Comparison of ENCODE assay signal across 8 mouse cellular contexts in genomic region chr14:73524766-73525448, GRCm38 (mm10). TPM values are rescaled to one million over a fixed set of nuclear protein-coding genes. Genes with fewer than 3 reads are reported as not detected.
DNase-seq lines count a peak whose midpoint lies in the region; ATAC-seq lines count a peak whose summit lies in the region.

Sucla2 (plus strand) TSS chr14:73525319.

- H3K4me2 ChIP-seq in heart, embryonic 13.5 days, result peak within 1 kb of the TSS; percentile 60
- peak within 1 kb of the TSS; percentile 70 for H3K4me2 ChIP-seq in liver, embryonic 12.5 days
- peak within 1 kb of the TSS; percentile 47 for H3K4me2 ChIP-seq in stomach, embryonic 15.5 days

- ATAC-seq in heart, embryonic 13.5 days (ENCODE audit: extremely low read depth, insufficient number of reproducible peaks, low FRiP score, low TSS enrichment), result peak; percentile 90
- ATAC-seq in liver, embryonic 12.5 days, result peak; percentile 100
- ATAC-seq in stomach, embryonic 15.5 days (ENCODE audit: insufficient read depth, low FRiP score, low read depth), result peak; percentile 100

- H3K9me3 ChIP-seq in heart, embryonic 13.5 days, result no peaks in the 10 kb centered on the region
- H3K9me3 ChIP-seq in liver, embryonic 12.5 days (replicated peaks), result no peaks in the 10 kb centered on the region
- no peaks in the 10 kb centered on the region for H3K9me3 ChIP-seq in stomach, embryonic 15.5 days

- peak within 1 kb of the TSS; percentile 66 for H3K4me3 ChIP-seq in brown adipose tissue, adult 24 weeks (ENCODE audit: insufficient read depth, low read depth, low read length)
- H3K4me3 ChIP-seq in heart, embryonic 13.5 days, result peak within 1 kb of the TSS; percentile 61
- H3K4me3 ChIP-seq in liver, embryonic 12.5 days, result peak within 1 kb of the TSS; percentile 63
- H3K4me3 ChIP-seq in stomach, embryonic 15.5 days (replicated peaks), result peak within 1 kb of the TSS; percentile 54

- no peaks in the 10 kb centered on the region for H3K36me3 ChIP-seq in heart, embryonic 13.5 days
- no peaks in the 10 kb centered on the region for H3K36me3 ChIP-seq in liver, embryonic 12.5 days
- no peaks in the 10 kb centered on the region for H3K36me3 ChIP-seq in stomach, embryonic 15.5 days

- WGBS in heart, embryonic 13.5 days, result under 1% methylated on average over 41 of the region's 41 CpGs
- under 1% methylated on average over 41 of the region's 41 CpGs for WGBS in liver, embryonic 12.5 days (ENCODE audit: insufficient replicate concordance)
- under 1% methylated on average over 41 of the region's 41 CpGs for WGBS in stomach, embryonic 15.5 days

- peak within 1 kb of the TSS; percentile 79 for H3K9ac ChIP-seq in heart, embryonic 13.5 days
- H3K9ac ChIP-seq in liver, embryonic 12.5 days, result peak within 1 kb of the TSS; percentile 65
- H3K9ac ChIP-seq in stomach, embryonic 15.5 days, result 0 out of 2 replicates have a peak within 1 kb of the TSS, but pooled peaks have one; percentile 9

- no peaks in the 10 kb centered on the region for H3K4me1 ChIP-seq in brown adipose tissue, adult 24 weeks (ENCODE audit: control insufficient read depth, insufficient read depth, insufficient read length, low read length)
- peaks cover 6% of the 10 kb centered on the region for H3K4me1 ChIP-seq in heart, embryonic 13.5 days
- H3K4me1 ChIP-seq in liver, embryonic 12.5 days, result peaks cover 14% of the 10 kb centered on the region
- 0 out of 2 replicates have a peak, but pooled peaks cover 5% of the 10 kb centered on the region for H3K4me1 ChIP-seq in stomach, embryonic 15.5 days

- DNase-seq in CD4-positive, CD25-positive, alpha-beta regulatory T cell, adult 2 months (ENCODE audit: low read depth, low spot score), result peak; percentile 98
- peak; percentile 55 for DNase-seq in fat pad, adult 2 months (ENCODE audit: extremely low read depth, low read depth, low spot score)
- DNase-seq in kidney, postnatal 10 days, result peak; percentile 97
- peak; percentile 94 for DNase-seq in natural killer cell, adult 2 months (ENCODE audit: low spot score in 2 of 2)

- peak within 1 kb of the TSS; percentile 95 for H3K27ac ChIP-seq in brown adipose tissue, adult 24 weeks (replicated peaks; ENCODE audit: low read depth, low read length)
- H3K27ac ChIP-seq in heart, embryonic 13.5 days (replicated peaks), result peak within 1 kb of the TSS; percentile 86
- peak within 1 kb of the TSS; percentile 72 for H3K27ac ChIP-seq in liver, embryonic 12.5 days
- H3K27ac ChIP-seq in stomach, embryonic 15.5 days, result peak within 1 kb of the TSS; percentile 87

- peaks cover 10% of the 10 kb centered on the region; the same call in 1 of the 2 replicates for H3K27me3 ChIP-seq in heart, embryonic 13.5 days (replicated peaks)
- H3K27me3 ChIP-seq in liver, embryonic 12.5 days (replicated peaks), result 0 out of 2 replicates have a peak, but pooled peaks cover 1% of the 10 kb centered on the region
- no peaks in the 10 kb centered on the region for H3K27me3 ChIP-seq in stomach, embryonic 15.5 days (replicated peaks)

RNA-seq across cellular contexts. Expression of gene Sucla2, which starts in this region (rescaled TPM):
- 1,877 and 1,970 TPM in 2 replicates for polyA plus RNA-seq in brown adipose tissue, adult 24 weeks (2012; ENCODE audit: insufficient read depth, insufficient read length, missing spikeins)
- 177 and 195 TPM in 2 replicates for polyA plus RNA-seq in heart, embryonic 13.5 days (2015; fragmentation: Nextera tagmentation; extraction: Ambion mirVana)
- polyA plus RNA-seq in liver, embryonic 12.5 days (2016; fragmentation: Nextera tagmentation; extraction: Ambion mirVana), result 62.5 and 65.1 TPM in 2 replicates
- polyA plus RNA-seq in stomach, embryonic 15.5 days (2015; fragmentation: Nextera tagmentation; extraction: Ambion mirVana), result 101 and 117 TPM in 2 replicates

Comparison
In these comparisons a context has a peak if more than half of its experiments do, and no peak if none do; other contexts are left out.
1. Peak in every context shown above with its lines: DNase-seq, ATAC-seq, H3K4me3 ChIP-seq and H3K27ac ChIP-seq.
2. H3K9ac ChIP-seq: peak in every context shown above with its lines; median percentile 79 in heart, embryonic 13.5 days; 65 in liver, embryonic 12.5 days; 9 in stomach, embryonic 15.5 days.